Mouse (Mus musculus) intestine, embryonic 14.5 days (tissue): ENCODE results near the gene Olfr317. TPM values are rescaled to one million over a fixed set of nuclear protein-coding genes. Genes with fewer than 3 reads are reported as not detected.
A peak's percentile ranks its signal among the peaks of the same experiment; 100 is the strongest.
"Not testable (repeated sequence)": the region's sequence is repeated elsewhere in the genome, so short reads cannot be mapped to it uniquely, and the experiment has no call there.

Experiments
- ATAC-seq: fragments of 200-750 bp; cut with Nextera tagmentation; replicated peaks from 2 replicates; pipeline ENCODE4 v1.8.0; 2017; ENCODE audit warnings: low read depth, moderate number of reproducible peaks, moderate TSS enrichment, moderate library complexity; ENCODE audit not compliant: low FRiP score, low TSS enrichment
- DNase-seq: peaks from one replicate; pipeline ENCODE4 v3.0.0-alpha.2; 2018; ENCODE audit warnings: low spot score
- H3K27ac ChIP-seq: fragments of 300-500 bp; sonication (generic); 2 replicates; pipeline ENCODE4 v1.5.1; 2014; ENCODE audit warnings: low read depth, mild to moderate bottlenecking, control low read depth
- H3K27me3 ChIP-seq: fragments of 300-500 bp; sonication (generic); replicated peaks from 2 replicates; pipeline ENCODE4 v1.6.1; 2014; ENCODE audit warnings: low read length, control low read depth; ENCODE audit not compliant: control insufficient read depth, insufficient read depth
- H3K36me3 ChIP-seq: fragments of 300-500 bp; sonication (generic); 2 replicates; pipeline ENCODE4 v1.6.1; 2014; ENCODE audit warnings: low read length, control low read depth; ENCODE audit not compliant: control insufficient read depth, insufficient read depth
- H3K4me1 ChIP-seq: fragments of 300-500 bp; sonication (generic); replicated peaks from 2 replicates; pipeline ENCODE4 v1.6.1; 2014; ENCODE audit warnings: low read length, control low read depth, mixed read lengths; ENCODE audit not compliant: control insufficient read depth, insufficient read depth
- H3K4me2 ChIP-seq: fragments of 300-500 bp; sonication (generic); 2 replicates; pipeline ENCODE4 v1.6.1; 2014; ENCODE audit warnings: low read length
- H3K4me3 ChIP-seq: fragments of 300-500 bp; sonication (generic); 2 replicates; pipeline ENCODE4 v1.5.1; 2014; ENCODE audit warnings: low read depth, low read length, control low read depth, mixed read lengths
- H3K9ac ChIP-seq: fragments of 300-500 bp; sonication (generic); 2 replicates; pipeline ENCODE4 v1.6.1; 2014; ENCODE audit warnings: mild to moderate bottlenecking, low read length
- H3K9me3 ChIP-seq: fragments of 300-500 bp; sonication (generic); 2 replicates; pipeline ENCODE4 v1.6.1; 2016; ENCODE audit warnings: low read length, control low read depth; ENCODE audit not compliant: control insufficient read depth
- WGBS: fragments of 180-500 bp; shearing (Covaris S2); extraction: QIAGEN DNeasy Blood & Tissue Kit; methylation state at CpG from one replicate; pipeline ENCODE4 v1.1.7; 2014; 5-methylcytosine and 5-hydroxymethylcytosine counted together
- polyA plus RNA-seq: library from polyadenylated mRNA; unstranded; fragments of >200 nt; fragmentation: Nextera tagmentation; extraction: Ambion mirVana; gene quantifications from 2 replicates; pipeline ENCODE4 v1.2.1, GENCODE M21; 2014

Gene Olfr317
- not detected in 2 replicates for polyA plus RNA-seq

GRCm38 (mm10) chr11:58738792-58739262 lies at the start of gene Olfr317:
Gene Olfr317 (minus strand): TSS chr11:58739212.
- ATAC-seq: no peak
- H3K9me3 ChIP-seq: no peaks in the 10 kb centered on the region
- no peak within 1 kb of the TSS for H3K4me3 ChIP-seq
- no peaks in the 10 kb centered on the region for H3K4me1 ChIP-seq
- H3K4me2 ChIP-seq: no peak within 1 kb of the TSS
- WGBS: 69% methylated on average over 4 of the region's 4 CpGs
- H3K27ac ChIP-seq: no peak within 1 kb of the TSS
- H3K27me3 ChIP-seq: no peaks in the 10 kb centered on the region
- DNase-seq: no peak
- no peak within 1 kb of the TSS for H3K9ac ChIP-seq
- H3K36me3 ChIP-seq: no peaks in the 10 kb centered on the region

- no peak overlapping the region for H3K4me2 ChIP-seq
- H3K36me3 ChIP-seq: no peaks in the 10 kb centered on the region
- ATAC-seq: no peak
- H3K4me1 ChIP-seq: no peaks in the 10 kb centered on the region
- peak; percentile 21 for DNase-seq
- H3K9ac ChIP-seq: no peak overlapping the region
- 82% methylated on average over 8 of the region's 8 CpGs for WGBS
- no peaks in the 10 kb centered on the region for H3K27me3 ChIP-seq
- H3K9me3 ChIP-seq: no peaks in the 10 kb centered on the region
- no peak overlapping the region for H3K27ac ChIP-seq
- no peak overlapping the region for H3K4me3 ChIP-seq
These were observed 49.3 kb upstream of the Olfr317 start for GRCm38 (mm10) chr11:58788346-58788745.

GRCm38 (mm10) chr11:58787651-58788050 lies 48.6 kb upstream of the Olfr317 start:
- ATAC-seq (no peak), DNase-seq (peak; percentile 21)
- Histone ChIP-seq H3K27me3 (no peaks in the 10 kb centered on the region), H3K4me3 (no peak overlapping the region), H3K4me2 (no peak overlapping the region), H3K9me3 (no peaks in the 10 kb centered on the region), H3K27ac (no peak overlapping the region), H3K9ac (no peak overlapping the region), H3K36me3 (no peaks in the 10 kb centered on the region), H3K4me1 (no peaks in the 10 kb centered on the region)
- 90% methylated on average over 10 of the region's 10 CpGs for WGBS

GRCm38 (mm10) chr11:58784182-58784581 lies 45.2 kb upstream of the Olfr317 start:
- DNase-seq: peak; percentile 16
- Histone ChIP-seq H3K27ac (no peak overlapping the region), H3K9ac (no peak overlapping the region), H3K4me2 (no peak overlapping the region), H3K4me3 (no peak overlapping the region), H3K9me3 (no peaks in the 10 kb centered on the region), H3K4me1 (no peaks in the 10 kb centered on the region), H3K36me3 (no peaks in the 10 kb centered on the region), H3K27me3 (no peaks in the 10 kb centered on the region)
- ATAC-seq: no peak
- 82% methylated on average over 2 of the region's 2 CpGs for WGBS

GRCm38 (mm10) chr11:58782480-58783089 lies 43.6 kb upstream of the Olfr317 start, which contains the start of gene Olfr314:
Gene Olfr314 (plus strand): TSS chr11:58782952.
- ATAC-seq (no peak), DNase-seq (peak; percentile 13)
- Histone ChIP-seq H3K9ac (no peak within 1 kb of the TSS), H3K4me1 (no peaks in the 10 kb centered on the region), H3K9me3 (no peaks in the 10 kb centered on the region), H3K4me2 (no peak within 1 kb of the TSS), H3K4me3 (no peak within 1 kb of the TSS), H3K27ac (no peak within 1 kb of the TSS), H3K27me3 (no peaks in the 10 kb centered on the region), H3K36me3 (no peaks in the 10 kb centered on the region)
- 70% methylated on average over 6 of the region's 6 CpGs for WGBS

- no peaks in the 10 kb centered on the region for H3K36me3 ChIP-seq
- H3K9me3 ChIP-seq: no peaks in the 10 kb centered on the region
- H3K4me2 ChIP-seq: no peak within 1 kb of the TSS
- H3K27me3 ChIP-seq: no peaks in the 10 kb centered on the region
- no peak within 1 kb of the TSS for H3K4me3 ChIP-seq
- ATAC-seq (no peak), DNase-seq (no peak)
- no peak within 1 kb of the TSS for H3K27ac ChIP-seq
- H3K4me1 ChIP-seq: no peaks in the 10 kb centered on the region
- H3K9ac ChIP-seq: no peak within 1 kb of the TSS
These were observed 33.9 kb upstream of the Olfr317 start, which contains the start of gene Olfr315 for GRCm38 (mm10) chr11:58772888-58773287. Gene Olfr315 (plus strand): TSS chr11:58773188.

- Histone ChIP-seq H3K9me3 (no peaks in the 10 kb centered on the region), H3K27ac (no peak within 1 kb of the TSS), H3K4me1 (no peaks in the 10 kb centered on the region), H3K9ac (no peak within 1 kb of the TSS), H3K36me3 (no peaks in the 10 kb centered on the region), H3K27me3 (no peaks in the 10 kb centered on the region), H3K4me3 (no peak within 1 kb of the TSS), H3K4me2 (no peak within 1 kb of the TSS)
- DNase-seq (no peak), ATAC-seq (no peak)
- WGBS: 82% methylated on average over 2 of the region's 2 CpGs
These were observed 13.4 kb upstream of the Olfr317 start, which contains the start of gene Olfr316 for GRCm38 (mm10) chr11:58752434-58752833. Gene Olfr316 (plus strand): TSS chr11:58752734.

GRCm38 (mm10) chr11:58751096-58751495 lies 12.1 kb upstream of the Olfr317 start:
- not testable (repeated sequence) for H3K27me3 ChIP-seq, H3K4me1 ChIP-seq, ATAC-seq, H3K9ac ChIP-seq, DNase-seq, H3K4me2 ChIP-seq, H3K9me3 ChIP-seq, H3K4me3 ChIP-seq, H3K36me3 ChIP-seq, H3K27ac ChIP-seq
- WGBS: 84% methylated on average over 18 of the region's 18 CpGs

GRCm38 (mm10) chr11:58733372-58733771 lies 5.6 kb downstream of the Olfr317 start:
- Histone ChIP-seq H3K4me2 (no peak overlapping the region), H3K4me1 (no peaks in the 10 kb centered on the region), H3K27me3 (no peaks in the 10 kb centered on the region), H3K9ac (no peak overlapping the region), H3K27ac (no peak overlapping the region), H3K9me3 (no peaks in the 10 kb centered on the region), H3K36me3 (no peaks in the 10 kb centered on the region), H3K4me3 (no peak overlapping the region)
- WGBS: 61% methylated on average over 3 of the region's 3 CpGs
- ATAC-seq (no peak), DNase-seq (no peak)
